Mouse (Mus musculus) heart, postnatal 10 days (tissue): Measurements from ENCODE around the gene Tcp11l2. TPM values are rescaled to one million over a fixed set of nuclear protein-coding genes. Genes with fewer than 3 reads are reported as not detected.

ENCODE experiments used
- DNase-seq, 2 experiments: peaks; one replicate each; pipeline ENCODE4 v3.0.0; 2021
- intact Hi-C: fragments of 180-260 bp; cut with DNase I; formaldehyde crosslinking; loops from one replicate; pipeline ENCODE4 v1.15.1; 2025
- total RNA-seq, 2 experiments: library from RNA; stranded (reverse); gene quantifications; 2 replicates each; pipeline ENCODE4 v1.2.3; 2021

Tcp11l2 gene
- total RNA-seq, 2 experiments from 2014 or later = 74.1 to 78.3 TPM

DNA sequence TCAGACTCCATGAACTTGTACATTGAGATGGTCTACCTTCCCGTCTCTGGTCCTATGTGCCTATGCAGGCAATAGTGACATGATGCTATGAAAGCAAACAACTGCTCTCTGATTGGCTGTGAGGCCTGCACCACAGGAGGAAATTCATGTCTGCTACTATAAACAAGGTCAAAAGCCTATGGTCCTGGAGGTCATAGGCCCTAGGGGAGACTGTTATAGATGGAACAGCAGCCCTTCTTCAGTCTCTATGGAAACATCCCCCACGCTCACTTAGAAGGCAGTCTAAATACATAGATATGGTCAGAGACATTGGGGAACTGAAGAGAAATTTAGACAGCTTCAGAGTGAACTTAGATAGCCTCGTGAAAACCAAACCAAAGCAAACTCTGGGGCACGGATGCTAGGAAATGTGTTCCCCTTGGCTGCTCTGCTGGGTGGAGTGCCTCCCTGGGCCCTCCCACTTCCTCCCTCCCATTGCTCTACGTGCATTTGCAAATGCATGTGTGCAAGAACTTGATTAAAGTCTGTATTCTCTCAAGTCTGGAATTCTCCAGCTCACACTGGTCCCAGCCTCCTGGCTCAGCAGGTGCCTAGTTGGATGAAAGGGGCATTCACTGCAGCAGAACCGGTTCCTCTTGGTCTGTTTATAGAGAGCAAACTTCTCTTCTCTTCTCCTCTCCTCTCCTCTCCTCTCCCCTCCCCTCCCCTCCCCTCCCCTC, 22.0 kb upstream of the Tcp11l2 start:
- intact Hi-C loops = no loop called here
- DNase-seq = no peak

DNA sequence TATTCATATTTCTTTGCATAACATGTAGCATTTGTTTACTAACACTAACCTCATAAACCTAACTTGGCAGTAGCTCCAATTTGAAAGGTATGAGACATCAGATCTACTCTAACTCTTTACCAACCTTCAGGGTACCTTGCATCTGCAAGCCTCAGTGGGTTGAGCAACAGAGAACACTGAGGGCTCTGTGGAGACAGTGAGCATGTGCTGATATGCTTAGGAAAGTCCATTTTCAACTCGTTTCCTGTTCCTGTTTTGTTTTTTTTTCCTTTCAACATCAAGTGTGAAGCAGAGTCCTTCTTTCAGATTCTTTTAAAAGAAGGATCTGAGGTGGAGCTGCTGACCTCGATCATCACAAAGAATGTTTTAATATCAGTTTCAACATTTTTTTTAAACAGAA, 20.3 kb upstream of the Tcp11l2 start:
- DNase-seq = no peak
- intact Hi-C loops = no loop called here

DNA sequence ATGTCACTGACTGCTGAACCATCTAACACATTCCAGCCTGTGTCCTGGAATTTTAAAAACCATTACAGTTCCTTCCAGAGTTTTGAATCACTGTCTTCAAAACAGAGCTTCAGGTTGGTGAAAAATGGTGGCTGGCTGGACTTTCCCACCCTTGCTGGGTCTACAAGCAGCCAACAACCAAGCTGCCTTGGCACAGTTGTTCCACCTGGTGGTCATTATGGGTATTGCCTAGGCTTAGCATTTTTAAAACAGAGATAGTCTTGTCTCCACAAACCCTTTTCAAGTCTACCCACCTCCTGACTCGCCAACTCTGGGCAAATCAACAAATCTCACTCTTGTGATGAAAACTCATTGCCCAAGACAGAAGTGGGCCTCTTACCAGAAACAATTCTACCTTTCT, 17.9 kb upstream of the Tcp11l2 start:
- DNase-seq = no peak
- intact Hi-C loops = no loop called here

DNA sequence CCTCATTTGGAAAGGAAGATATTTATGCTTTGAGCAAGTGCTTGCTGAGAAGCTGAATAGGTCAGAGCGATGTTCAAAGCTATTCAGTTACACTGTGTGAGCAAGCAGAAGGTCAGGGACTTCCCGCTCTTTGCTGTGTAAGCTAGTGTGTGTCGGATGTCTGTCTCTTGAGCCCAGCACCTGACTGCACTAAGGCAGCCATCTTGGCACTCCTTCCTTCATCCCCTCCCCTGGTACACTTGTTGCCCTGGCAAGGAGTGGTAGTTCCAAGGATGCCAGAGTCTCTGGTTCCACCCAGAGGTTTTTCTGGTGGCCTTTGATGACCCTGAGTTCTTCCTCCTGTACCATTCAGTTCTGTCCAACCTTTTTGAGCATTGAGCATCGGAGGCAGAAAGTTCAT, 16.4 kb upstream of the Tcp11l2 start:
- intact Hi-C loops = no loop called here

DNA sequence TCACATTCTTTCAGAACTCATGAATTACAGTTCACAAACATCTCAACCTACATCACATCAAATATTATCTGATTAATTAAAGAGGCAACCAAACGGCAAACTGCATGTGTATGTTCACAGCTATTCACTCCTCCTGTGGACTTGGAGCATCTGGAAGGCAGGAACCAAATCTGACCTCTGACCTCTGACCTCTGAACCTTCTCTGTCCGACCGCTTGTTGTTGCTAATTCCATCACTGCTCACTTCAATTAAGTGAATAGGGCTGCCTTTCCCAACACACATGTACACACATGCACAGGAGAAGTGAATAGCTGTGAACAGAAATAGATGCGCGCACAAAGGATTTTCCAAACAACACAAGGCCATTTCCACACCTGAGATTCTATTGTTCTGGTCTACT, 14.3 kb upstream of the Tcp11l2 start:
- intact Hi-C loops = loop anchor here (2.0 kb wide), 1 partner anchor 47 kb away; no protein-coding TSS in a partner anchor
- DNase-seq = no peak

More for the DNA sequence above, 16.4 kb upstream of the Tcp11l2 start:
- no peak for DNase-seq

DNA sequence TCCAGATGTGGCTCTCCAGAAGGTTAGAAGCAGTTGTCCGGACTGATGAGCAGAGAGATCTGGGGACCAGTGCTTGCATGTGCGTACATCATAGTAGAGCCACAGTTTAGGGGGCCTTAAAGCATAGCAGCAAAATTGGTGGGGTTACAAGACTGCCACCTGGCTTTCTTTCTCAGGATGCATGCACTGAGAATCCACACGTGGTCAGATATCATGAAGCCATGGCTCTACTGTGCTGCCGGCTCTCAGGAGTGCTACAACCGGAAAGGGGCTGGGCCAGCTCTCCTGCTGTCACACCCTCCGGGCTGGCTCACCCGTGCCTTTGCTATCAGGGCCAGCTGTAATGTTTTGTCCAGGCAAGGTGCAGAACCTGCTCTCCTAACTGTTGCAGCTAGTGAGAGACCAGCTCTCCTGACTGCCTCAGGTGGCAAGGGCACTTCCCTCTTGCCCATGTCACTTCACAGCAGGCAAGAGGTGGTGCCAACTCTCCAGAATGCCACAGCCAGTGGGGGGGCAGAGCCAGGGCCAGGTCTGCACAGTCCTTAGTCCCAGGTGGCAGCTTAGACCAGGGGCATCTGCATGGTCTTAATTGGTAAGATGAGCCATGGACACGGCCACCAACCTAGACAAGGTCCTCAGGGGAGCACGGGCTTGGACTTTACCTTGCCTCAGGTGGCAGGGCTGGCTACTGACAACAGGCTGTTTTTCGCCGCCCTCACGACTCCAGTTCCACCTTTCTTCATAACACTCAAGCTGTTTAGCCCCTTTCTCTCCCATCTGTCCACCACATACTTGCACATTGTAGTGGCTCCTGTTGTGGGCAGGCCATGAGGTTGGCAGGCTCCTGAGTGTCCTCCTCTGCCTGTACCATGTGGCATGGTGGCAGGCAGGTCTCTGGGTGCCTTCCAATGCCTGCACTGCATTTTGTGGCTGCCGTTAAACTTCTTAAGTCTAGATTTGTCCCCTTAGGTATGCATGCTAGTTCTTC, 13.6 kb upstream of the Tcp11l2 start:
- intact Hi-C loops = loop anchor here (2.0 kb wide), 1 partner anchor 48 kb away; no protein-coding TSS in a partner anchor
- DNase-seq = peak; percentile 42 to 45

DNA sequence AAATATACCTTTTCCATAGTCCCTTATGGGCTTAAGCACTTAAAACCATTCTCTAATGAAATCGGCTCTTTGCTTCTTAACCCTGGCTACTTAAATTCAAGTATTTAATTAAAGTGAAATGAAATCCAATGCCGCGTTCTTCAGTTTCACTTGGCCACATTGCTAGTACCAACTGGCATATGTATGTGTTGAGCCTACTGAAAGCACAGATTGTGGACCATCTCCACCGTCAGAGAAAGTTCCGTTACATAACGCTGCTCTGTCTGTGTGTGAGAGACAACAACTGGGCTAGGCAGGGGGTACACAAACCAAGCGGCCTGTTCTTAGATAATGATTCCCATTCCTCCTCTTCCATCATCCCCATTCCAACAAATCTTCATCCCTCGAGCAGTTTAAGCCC, 12.0 kb upstream of the Tcp11l2 start:
- DNase-seq = no peak
- intact Hi-C loops = no loop called here

DNA sequence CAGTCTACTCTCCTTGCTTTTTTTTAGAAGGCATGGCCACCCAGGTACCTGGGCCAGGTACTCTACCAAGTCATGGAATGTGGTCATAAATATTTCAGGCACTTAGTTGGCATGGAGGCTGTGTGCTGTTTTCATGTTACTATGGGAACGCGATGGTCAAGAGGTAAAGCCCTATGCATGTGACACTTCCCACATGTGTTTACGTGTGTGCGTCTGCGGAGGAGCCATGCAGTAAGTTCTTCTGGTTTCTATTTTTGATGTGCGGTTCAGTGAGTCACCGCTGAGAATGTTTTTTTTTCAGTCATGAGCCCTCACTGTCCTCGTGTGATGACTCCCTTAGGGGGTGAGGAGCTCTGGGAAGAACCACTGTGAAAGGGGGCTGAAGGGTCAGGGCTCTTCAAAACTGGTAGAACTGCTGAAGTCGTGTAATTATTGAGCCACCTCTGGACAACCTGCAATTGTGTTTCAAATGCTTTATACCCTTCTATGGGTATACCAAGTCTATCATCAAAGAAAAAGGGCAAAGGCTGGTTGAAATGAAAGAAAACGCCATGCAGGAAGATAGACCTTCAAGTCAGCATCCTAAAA, 5.3 kb upstream of the Tcp11l2 start:
- intact Hi-C loops = no loop called here
- no peak for DNase-seq

DNA sequence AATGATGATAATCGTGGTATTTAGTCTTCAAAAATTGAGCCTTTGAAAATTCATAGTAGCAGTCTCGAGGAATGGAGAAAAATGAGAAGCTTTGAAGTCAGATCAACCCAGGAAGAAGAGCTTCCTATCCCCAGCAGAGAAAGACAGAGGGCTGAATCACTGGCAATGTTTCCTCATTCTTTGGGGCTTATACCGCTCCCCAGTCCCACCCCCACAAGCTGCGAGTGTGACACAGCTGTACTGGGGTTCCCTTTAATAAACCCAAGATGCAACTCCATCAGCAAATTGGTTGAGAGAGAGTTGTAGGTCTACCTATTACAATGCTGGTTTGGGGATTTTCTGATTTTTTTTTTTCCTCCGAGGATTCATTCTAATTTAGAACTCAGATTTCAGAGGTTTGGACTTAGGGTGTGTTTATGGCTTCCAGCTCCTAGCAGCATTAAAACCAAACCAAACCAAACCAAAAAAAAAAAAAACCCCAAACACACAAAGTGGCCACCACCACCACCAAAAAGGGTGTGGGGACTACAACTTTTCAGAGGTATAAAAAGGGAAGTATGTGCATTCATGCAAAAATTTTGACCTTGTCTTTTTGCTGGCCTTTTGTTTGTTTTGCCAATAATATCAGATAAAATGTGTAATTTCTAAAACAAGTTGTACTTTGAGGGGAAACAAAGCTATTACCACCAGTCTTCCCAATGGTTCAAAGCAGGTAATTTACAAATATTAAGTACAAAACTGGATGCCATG, 2.6 kb upstream of the Tcp11l2 start:
- intact Hi-C loops = no loop called here

DNA sequence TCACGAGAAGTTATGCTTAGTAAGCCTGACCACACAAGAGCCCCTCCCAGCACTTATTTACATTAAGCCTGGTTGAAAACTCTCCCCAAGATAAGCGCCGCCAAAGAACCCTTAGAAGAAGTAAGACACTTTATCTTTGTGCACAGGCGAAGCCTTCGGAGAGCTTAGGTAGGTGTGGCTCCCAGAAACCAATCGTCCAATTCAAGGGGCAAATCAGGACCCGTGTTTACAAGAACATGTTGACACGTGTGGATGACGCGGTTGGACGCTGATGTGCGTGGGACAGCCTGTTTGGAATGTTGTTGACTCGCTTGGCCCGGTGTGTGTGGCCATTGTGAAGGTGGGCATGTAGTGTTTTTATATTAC, 414 bp upstream of the Tcp11l2 start:
- DNase-seq = no peak
- intact Hi-C loops = loop anchor here (2.0 to 5.0 kb wide), 3 partner anchors 41 to 59 kb away; partner anchors contain the start of genes Ckap4 and Polr3b

More for the DNA sequence above, 2.6 kb upstream of the Tcp11l2 start:
- no peak for DNase-seq

DNA sequence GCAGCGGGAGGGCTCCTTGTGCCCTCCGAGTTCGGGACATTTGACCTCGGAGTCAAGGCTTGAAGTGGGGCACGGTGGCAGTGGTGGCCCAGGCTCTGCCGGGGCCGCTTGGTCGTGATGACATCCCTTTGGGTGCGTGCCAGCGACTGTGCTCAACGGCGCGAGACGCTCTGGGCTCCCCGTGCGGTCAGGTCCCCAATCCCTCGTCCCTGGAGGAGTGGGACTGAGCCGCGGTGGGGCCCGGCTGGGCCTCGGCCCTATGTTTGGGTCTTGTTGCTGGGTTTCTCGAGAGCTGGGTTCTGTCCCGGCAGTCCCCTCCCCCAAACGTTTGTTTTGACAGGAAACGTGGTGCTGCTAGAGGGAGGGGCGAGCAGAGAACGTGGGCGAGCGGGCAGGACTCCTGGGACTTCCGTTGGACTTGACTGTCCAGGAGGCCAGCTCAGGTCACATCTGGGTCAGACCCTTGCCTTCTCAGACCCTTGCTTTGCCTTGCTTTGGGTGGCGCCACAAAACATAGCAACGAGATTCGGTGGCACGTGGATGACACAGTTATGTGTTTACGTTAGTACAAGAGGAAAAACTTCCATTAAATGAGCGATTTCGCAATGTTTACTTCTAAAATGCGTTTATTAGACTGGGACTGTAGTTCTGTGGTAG, 773 bp downstream of the Tcp11l2 start:
- intact Hi-C loops = loop anchor here (2.0 to 5.0 kb wide), 3 partner anchors 42 to 60 kb away; partner anchors contain the start of genes Ckap4 and Polr3b

DNA sequence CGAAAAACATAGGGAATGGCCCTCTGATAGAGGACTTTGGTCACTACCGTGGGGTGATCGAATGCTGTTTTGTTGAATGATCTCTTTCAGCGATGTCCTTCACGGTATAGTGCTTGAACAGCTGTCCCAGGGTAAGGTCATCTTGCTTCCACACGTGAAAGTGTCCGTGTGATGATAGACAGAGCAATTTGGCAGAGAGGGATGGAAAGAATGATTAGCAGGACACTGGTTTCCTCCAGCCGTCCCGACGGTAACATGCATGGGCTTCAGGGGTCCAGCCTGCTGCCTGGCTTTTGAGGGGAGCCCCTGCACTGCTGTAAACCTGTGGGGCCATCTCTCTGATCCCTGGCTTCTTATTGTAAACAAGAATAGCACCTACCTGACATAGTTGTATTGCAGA, 2.3 kb downstream of the Tcp11l2 start:
- peak in 1 of 2 experiments; percentile 36 for DNase-seq
- intact Hi-C loops = loop anchor here (5.0 kb wide), 1 partner anchor 61 kb away; no protein-coding TSS in a partner anchor

More for the DNA sequence above, 773 bp downstream of the Tcp11l2 start:
- peak; percentile 90 to 91 for DNase-seq

DNA sequence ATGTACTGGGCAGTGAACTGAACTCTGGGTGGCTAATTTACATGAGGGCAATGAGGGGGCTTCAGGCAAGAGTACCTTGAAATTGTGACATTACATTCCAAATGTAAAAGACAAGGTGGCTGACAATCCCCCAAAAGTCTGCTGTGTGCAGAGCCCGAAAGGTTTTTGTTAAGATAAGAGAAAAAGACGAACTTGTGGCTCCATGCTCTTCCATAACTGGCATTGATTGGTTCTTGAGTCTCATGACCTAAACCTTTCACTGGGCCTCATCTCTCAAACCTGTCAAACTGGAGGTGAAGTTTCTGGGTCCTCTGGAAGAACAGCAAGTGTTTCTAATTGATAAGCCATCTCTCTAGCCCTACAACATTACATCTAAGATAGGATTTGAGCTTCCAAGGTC, 3.1 kb downstream of the Tcp11l2 start:
- no peak for DNase-seq
- intact Hi-C loops = loop anchor here (5.0 kb wide), 1 partner anchor 62 kb away; no protein-coding TSS in a partner anchor

DNA sequence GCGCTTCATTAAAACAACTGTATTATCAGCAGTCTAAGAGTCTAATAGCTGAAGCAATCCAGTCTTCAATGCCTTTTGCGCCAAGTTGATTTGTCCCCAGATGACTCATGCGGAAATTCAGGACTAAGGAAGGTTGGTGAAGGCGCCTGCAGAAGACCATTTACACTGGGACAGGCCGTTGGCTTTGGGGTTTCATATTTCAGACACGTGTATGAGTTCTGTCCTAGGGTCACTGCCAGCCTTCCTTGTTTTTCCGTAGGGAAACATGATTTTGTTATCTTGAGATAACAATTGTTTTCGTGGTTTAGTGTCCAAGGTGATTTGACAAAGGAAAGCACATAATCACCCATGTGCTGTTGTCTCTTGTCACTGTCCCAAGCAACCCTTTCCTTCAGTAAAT, 4.8 kb downstream of the Tcp11l2 start:
- intact Hi-C loops = no loop called here
- peak; percentile 61 to 65 for DNase-seq

DNA sequence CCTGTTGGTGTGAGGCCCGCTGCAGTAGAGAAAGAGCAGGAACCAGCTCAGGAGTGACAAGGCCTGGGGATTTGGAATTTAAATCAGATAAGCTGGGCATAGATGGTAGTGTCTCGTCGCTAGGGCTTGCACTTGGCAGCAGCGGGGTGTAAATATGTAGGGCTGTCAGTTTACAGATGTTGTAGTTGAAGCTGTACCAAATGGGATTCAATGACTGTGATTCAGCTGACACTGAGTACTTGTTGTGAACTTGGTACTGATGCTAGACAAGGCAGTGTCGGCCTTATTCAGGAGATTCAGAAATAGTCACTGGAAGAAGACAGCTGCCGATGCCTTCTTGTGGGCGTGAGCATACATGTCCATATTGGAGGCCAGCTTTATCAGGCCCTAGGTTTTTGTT, 5.8 kb downstream of the Tcp11l2 start:
- DNase-seq = no peak
- intact Hi-C loops = no loop called here

DNA sequence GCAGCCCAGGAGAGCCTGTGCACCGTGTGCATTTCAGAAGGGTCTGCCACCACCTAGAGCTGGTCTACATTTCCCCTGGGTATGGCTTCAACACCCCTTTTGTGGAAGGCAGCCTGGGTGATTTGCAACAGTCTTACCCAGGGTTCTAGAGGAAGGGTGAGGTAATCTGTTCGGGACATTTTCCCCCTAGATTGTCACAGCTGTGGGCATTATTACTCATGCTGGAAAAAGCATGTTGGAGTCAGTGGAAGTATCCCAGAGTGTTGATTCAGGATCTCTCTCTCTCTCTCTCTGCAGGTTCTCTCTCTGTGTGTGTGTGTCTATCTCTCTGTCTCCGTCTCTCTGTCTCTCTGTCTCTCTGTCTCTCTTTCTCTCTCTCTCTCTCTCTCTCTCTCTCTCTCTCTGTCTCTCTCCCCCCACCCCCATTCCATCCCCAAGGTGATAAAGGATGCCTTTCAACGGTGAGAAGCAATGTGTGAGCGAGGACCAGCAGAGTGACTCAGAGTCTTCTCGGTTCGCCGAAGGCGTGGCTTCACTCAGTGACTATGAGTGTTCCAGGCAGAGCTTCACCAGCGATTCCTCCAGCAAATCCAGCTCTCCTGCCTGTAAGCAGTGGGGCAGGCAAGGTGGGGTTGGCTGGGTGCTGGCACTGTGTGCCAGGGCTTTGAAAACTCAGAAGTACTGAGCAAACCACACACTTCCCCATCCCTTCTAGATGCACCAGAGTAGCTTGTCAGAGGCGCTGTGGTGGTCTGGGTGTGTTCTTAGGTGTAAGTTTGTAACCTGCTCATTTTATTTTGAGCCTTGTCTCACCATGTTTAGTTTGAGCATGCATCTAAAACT, 8.2 kb downstream of the Tcp11l2 start:
- intact Hi-C loops = no loop called here
- no peak for DNase-seq

DNA sequence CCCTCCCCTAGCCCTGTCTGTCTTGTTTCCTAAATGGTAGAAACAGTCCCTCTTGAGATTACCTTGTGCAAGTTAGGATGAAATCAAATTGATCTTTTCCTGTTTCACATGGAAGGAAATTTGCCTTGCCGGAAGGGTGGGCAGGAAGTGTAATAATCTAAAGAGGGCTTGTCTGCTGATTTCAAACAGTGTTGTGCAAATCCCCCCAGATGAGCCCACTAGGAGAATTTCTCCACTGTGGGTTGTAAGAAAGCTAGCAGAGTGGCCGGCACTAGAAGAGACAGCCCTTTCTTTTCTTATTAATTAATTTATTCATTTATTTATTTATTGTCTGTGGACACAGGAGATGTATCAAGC, 8.8 kb downstream of the Tcp11l2 start:
- intact Hi-C loops = no loop called here

DNA sequence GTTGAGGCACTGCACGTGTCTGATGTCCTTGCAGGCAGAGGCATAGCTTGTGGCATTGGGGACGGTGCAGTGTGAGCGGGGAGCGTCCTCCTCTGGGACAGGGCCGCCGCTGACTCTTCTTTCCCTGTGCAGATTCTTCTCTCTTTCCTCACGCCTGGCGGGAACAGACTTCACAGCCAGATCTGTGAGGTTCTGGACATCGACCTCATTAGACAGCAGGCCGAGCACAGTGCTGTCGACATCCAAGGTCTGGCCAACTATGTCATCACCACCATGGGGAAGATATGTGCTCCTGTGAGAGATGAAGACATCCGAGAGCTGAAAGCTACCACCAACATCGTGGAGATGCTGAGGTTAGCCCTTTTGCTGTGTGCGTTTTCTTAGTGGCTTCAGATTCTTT, 14.5 kb downstream of the Tcp11l2 start:
- intact Hi-C loops = no loop called here

More for the DNA sequence above, 8.8 kb downstream of the Tcp11l2 start:
- DNase-seq = no peak

DNA sequence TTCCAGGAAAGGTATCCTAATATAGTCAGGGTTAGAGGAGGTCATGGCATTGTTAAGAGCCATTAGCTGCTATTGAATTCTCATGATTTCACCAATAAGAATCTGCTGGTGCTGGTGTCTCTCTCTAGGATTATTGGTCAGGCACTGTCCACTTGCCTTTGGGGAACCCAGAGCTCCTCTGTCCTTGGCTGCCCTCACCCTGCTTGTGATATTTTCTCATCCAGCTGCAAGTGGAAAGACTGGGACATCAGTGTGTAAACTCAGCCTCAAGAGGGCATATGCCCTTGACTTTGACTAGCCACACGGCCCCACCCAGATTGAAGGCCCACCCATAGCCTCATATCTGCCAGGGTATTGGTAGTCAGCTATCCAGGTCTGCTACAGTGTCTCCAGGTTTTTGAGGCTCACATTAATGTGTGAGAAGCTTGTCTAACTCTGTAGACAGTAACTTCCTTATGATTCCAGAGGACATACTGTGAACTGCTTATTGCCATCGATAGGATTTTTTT, 15.3 kb downstream of the Tcp11l2 start:
- DNase-seq = peak in 1 of 2 experiments; percentile 46
- intact Hi-C loops = no loop called here

More for the DNA sequence above, 14.5 kb downstream of the Tcp11l2 start:
- DNase-seq = peak in 1 of 2 experiments; percentile 42
